Mouse (Mus musculus): ENCODE results near the gene Garem2.

Garem2 gene

DNA sequence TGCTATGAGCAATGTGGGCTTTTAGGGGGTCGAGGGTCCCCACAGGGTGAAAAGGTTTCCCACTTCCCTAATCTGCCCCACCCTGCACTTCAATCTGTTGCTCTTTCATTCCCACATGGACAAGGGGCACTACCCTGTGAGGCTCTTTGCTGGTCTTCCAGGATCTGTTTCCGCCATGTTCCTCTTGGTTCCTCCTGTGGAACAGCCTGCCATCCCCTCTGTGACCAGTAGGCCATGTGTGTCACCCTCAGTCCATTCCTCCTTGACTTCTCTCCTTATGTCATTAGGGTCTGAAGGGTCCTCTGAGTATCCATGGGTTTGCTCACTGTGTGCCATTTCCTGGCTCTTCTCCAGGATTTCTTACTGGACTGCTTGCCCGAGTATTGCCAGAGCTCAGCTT, 6.8 kb downstream of the Garem2 start:
- no peak for DNase-seq (ENCODE audit: low spot score)

GRCm38 (mm10) chr5:30112533-30113068, 7.6 kb downstream of the Garem2 start:
- DNase-seq (ENCODE audit: low spot score): no peak

DNA sequence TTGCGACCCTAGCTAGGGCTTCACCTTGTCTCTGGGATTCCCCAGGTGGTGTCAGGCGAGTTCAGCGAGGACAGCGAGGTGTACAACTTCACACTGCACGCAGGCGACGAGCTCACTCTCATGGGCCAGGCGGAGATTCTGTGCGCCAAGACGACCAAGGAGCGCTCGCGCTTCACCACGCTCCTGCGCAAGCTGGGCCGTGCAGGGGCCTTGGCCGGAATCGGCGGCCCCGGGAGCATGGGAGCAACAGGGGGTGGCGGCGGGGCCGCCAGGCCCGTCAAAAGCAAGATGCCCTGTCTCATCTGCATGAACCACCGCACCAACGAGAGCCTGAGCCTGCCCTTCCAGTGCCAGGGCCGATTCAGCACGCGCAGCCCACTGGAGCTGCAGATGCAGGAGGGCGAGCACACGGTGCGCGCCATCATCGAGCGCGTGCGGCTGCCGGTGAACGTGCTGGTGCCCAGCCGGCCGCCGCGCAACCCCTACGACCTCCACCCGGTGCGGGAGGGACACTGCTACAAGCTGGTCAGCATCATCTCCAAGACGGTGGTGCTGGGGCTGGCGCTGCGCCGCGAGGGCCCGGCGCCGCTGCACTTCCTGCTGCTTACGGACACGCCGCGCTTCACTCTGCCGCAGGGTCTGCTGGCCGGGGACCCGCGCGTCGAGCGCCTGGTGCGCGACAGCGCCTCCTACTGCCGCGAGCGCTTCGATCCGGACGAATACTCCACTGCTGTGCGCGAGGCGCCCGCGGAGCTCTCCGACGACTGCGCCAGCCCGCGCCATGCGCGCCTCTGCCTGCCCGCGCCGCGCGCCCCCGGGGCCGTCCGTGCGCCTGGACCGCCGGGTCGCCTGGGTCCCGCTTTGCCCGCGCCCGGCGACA, 9.2 kb downstream of the Garem2 start:
- DNase-seq (ENCODE audit: low spot score): peak; percentile 80

GRCm38 (mm10) chr5:30114761-30115140, 9.8 kb downstream of the Garem2 start:
- no peak for DNase-seq (ENCODE audit: low spot score)

DNA sequence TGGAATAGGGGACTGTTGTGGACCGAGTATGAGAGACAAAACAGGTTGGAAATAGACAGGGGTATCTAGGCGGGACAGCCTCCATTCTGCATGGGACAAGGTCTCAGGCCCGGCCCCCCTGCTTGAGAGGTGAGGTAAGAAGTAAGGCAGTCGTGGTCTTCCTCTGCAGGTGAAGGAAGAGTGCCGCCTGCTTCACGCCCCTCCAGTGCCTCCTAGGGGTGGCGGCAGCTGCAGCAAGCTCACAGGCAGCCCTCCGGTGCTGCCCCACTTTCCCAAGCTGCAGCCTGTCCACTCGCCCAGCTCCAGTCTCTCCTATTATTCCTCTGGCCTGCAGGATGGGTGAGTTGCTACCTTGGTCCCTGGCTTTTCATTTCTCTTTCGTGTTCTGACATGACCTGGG, 10.8 kb downstream of the Garem2 start:
- no peak for DNase-seq (ENCODE audit: low spot score)

DNA sequence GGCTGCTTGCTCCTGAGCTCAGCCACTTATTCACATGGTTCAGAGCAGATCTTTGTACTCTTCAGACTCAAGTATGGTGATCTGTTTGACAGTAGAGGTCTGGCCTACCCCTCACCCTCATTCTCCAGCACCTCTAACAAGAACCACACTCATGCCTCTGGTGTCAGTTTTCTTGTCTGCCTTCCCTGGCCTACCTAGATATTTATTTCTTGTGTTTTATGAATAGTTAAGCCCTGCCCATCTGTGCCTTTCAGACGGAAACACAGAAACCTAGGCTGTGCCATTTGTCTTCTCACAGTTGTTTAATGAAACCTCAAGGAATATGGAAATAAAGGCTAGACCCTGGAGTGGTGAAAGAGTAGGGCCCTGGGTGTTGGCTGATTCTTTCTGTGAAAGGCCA, 13.1 kb downstream of the Garem2 start:
- no peak for DNase-seq (ENCODE audit: low spot score)

- DNase-seq (ENCODE audit: low spot score): no peak
Measured at GRCm38 (mm10) chr5:30119163-30119562, 14.2 kb downstream of the Garem2 start.

GRCm38 (mm10) chr5:30120106-30120505, 15.1 kb downstream of the Garem2 start:
- no peak for DNase-seq (ENCODE audit: low spot score)

GRCm38 (mm10) chr5:30122481-30122880, 17.5 kb downstream of the Garem2 start:
- no peak for DNase-seq (ENCODE audit: low spot score)

DNA sequence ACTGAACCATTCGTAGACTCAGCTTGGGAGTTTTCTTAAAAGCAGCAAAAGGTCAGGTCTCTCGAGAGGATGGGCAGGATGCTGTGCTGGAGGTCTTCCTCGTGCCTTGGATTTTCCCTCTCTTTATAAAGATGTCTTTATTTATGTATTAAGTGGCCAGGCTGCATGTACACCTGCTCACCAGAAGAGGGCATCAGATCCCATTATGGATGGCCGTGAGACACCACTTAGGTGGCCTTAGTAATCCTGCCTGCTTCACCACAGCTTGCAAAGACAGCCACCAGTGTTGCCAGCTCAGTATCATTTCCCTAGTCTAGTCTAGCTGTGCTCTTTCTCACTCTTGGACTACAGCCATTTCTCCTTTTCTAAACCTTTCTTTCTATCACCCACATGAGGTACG, 20.6 kb downstream of the Garem2 start:
- no peak for DNase-seq (ENCODE audit: low spot score)

DNA sequence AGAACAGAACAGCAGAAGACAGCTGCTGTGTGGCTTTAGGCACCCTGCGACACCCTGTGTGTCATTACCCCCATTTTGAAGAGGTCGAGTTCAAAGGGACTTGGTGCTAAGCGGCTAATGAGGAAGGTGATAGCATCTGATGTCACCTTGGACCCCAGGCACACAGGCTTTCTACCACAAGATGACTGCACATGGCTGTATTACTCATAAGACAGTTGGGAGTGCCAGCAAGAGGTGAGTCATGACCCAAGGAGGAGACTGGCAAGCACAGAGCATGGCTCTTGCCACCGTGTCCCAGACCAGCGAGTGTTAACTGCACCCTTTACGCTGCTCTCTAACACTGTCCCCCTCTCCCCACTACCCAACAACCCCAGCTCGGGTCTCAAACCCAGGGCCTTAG, 21.8 kb downstream of the Garem2 start:
- DNase-seq (ENCODE audit: low spot score): no peak

GRCm38 (mm10) chr5:30127921-30128597, 23.1 kb downstream of the Garem2 start:
- DNase-seq (ENCODE audit: low spot score): peak; percentile 32

- no peak for DNase-seq (ENCODE audit: low spot score)
Measured at GRCm38 (mm10) chr5:30128680-30129079, 23.7 kb downstream of the Garem2 start.

DNA sequence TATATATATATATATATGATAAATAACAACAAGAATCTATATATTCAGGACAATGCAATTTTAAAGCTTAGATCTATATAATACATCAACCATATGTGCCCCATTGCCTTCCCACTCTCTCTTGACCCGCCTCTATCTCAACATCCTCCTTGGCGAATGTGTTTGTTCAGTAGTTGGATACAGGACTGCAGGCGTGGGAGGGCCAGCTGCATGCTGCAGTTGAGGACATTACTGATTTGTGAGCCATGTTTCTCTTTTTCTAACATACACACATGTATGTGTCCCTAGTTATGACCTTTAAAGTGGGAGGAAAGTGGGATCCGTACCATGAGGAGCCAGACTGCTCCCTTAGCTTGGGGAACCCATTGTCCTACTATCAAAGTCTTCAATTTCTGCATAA, 26.3 kb downstream of the Garem2 start:
- DNase-seq (ENCODE audit: low spot score): no peak

GRCm38 (mm10) chr5:30132173-30132572, 27.2 kb downstream of the Garem2 start:
- no peak for DNase-seq (ENCODE audit: low spot score)

- no peak for DNase-seq (ENCODE audit: low spot score)
Measured at GRCm38 (mm10) chr5:30135711-30136231, 30.8 kb downstream of the Garem2 start.

- no peak for DNase-seq (ENCODE audit: low spot score)
Measured at GRCm38 (mm10) chr5:30137271-30137670, 32.3 kb downstream of the Garem2 start.

DNA sequence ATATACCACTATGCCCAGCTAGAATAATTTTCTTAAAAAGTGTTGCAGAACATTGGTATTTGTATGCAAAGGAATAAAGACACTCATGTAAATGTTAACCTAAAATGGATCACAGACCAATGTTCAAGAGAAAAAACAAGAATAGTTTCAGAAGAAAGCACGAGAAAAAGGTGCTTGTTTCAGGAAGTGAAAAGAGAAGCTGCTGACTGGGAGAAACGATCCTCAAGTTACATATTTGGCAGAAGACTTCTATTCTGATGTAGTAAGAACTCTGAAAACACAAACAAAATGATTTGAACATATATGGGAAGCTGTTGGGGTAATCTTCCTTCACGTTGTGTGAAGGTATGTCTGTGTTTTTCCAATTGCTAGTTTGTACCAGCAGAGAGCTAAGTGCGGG, 33.2 kb downstream of the Garem2 start:
- no peak for DNase-seq (ENCODE audit: low spot score)

- DNase-seq (ENCODE audit: low spot score): no peak
Measured at GRCm38 (mm10) chr5:30146526-30146925, 41.6 kb downstream of the Garem2 start.

DNA sequence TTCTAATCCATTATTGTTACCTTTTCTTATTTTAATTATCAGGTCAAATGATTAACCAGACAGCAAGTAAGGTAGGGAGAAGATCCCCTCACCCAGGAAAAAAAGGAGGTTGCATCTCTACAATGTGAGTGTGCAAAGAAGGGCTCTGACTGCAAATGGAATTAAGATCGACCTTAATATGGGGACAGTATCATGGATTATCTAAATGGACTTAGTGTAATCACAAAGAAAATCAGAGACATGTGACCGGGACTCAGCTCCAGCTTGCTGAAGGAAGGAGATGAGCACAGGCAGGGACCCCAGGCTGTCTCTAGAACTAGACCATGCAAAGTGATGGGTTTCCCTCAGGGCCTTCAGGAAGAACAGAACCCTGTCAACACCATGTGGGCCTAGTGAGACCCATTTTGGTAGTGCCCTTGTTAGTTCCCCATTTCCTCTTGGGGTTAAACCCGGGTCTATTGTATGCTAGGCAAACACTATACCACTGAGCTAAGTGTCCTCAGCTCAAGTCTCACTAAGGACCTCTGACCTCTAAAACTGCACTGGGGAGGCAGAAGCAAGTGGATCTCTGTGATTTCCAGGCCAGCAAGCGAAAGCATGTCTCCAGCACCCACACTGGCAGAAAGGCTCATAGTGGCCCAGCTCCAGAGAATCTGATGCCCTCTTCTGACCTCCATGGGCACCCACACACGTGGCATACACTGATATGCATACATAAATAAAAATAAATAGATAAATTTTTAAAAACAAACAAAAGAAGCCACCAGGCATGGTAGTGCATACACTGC, 43.4 kb downstream of the Garem2 start:
- no peak for DNase-seq (ENCODE audit: low spot score)

- DNase-seq (ENCODE audit: low spot score): no peak
Measured at GRCm38 (mm10) chr5:30152007-30152406, 47.0 kb downstream of the Garem2 start.

- no peak for DNase-seq (ENCODE audit: low spot score)
Measured at GRCm38 (mm10) chr5:30152413-30152812, 47.5 kb downstream of the Garem2 start.
